Mouse (Mus musculus) MEL (cell line): Measurements from ENCODE around the gene Mov10l1. TPM values are rescaled to one million over a fixed set of nuclear protein-coding genes. Genes with fewer than 3 reads are reported as not detected.

Experiments used
- DNase-seq: peaks from one replicate; pipeline ENCODE4 v3.0.0; 2011; ENCODE audit warnings: low read depth, low spot score
- H3K27ac ChIP-seq: 2 replicates; pipeline ENCODE4 v1.5.1; 2012; ENCODE audit warnings: low read depth, mild to moderate bottlenecking, control low read depth, low read length, moderate library complexity; ENCODE audit not compliant: control insufficient read depth
- H3K27me3 ChIP-seq, 2 experiments: fragments of 150-350 bp in 1 of 2; sonication (generic) in 1 of 2; 2 replicates each; pipeline ENCODE4 v1.6.1; 2012; ENCODE audit warnings: low read length in 2 of 2, mild to moderate bottlenecking in 2 of 2, improper control_type of control experiment in 1 of 2, moderate library complexity in 1 of 2; ENCODE audit not compliant: insufficient read depth in 2 of 2, control insufficient read depth in 1 of 2
- H3K36me3 ChIP-seq, 2 experiments: 2 replicates each; pipeline ENCODE4 v1.6.1; 2012 to 2014; ENCODE audit warnings: low read length in 2 of 2, improper control_type of control experiment in 1 of 2, inconsistent platforms in 1 of 2, mild to moderate bottlenecking in 1 of 2; ENCODE audit not compliant: insufficient read depth in 2 of 2, control insufficient read depth in 1 of 2
- H3K4me1 ChIP-seq, 2 experiments: fragments of 150-350 bp in 1 of 2; sonication (generic) in 1 of 2; 2 replicates each; pipeline ENCODE4 v1.6.1; 2012; ENCODE audit warnings: low read length in 2 of 2, improper control_type of control experiment in 1 of 2, mild to moderate bottlenecking in 1 of 2; ENCODE audit not compliant: insufficient read depth in 2 of 2, control insufficient read depth in 1 of 2
- H3K4me3 ChIP-seq, 2 experiments: fragments of 150-350 bp in 1 of 2; sonication (generic) in 1 of 2; 2 replicates each; pipeline ENCODE4 v1.5.1; 2012; ENCODE audit warnings: low read depth in 2 of 2, low read length in 2 of 2, mild to moderate bottlenecking in 2 of 2, moderate library complexity in 2 of 2, control low read depth in 1 of 2, improper control_type of control experiment in 1 of 2; ENCODE audit not compliant: control insufficient read depth in 1 of 2, insufficient read depth in 1 of 2
- H3K79me2 ChIP-seq: 2 replicates; pipeline ENCODE4 v1.6.1; 2012; ENCODE audit warnings: mild to moderate bottlenecking, low read length, moderate library complexity; ENCODE audit not compliant: control insufficient read depth, poor library complexity, insufficient read depth
- H3K9ac ChIP-seq: 2 replicates; pipeline ENCODE4 v1.6.1; 2012; ENCODE audit warnings: low read depth, mild to moderate bottlenecking, control low read depth, low read length, moderate library complexity; ENCODE audit not compliant: control insufficient read depth, poor library complexity, severe bottlenecking
- H3K9me3 ChIP-seq: fragments of 150-350 bp; sonication (generic); replicated peaks from 2 replicates; pipeline ENCODE4 v1.6.1; 2012; ENCODE audit warnings: mild to moderate bottlenecking, low read length, improper control_type of control experiment, moderate library complexity; ENCODE audit not compliant: insufficient read depth
- CHD1 ChIP-seq: IDR thresholded peaks from 2 replicates; pipeline ENCODE4 v1.6.1; 2012; ENCODE audit warnings: low read depth, mild to moderate bottlenecking, inconsistent platforms, low read length, improper control_type of control experiment
- CTCF ChIP-seq, 3 experiments: IDR thresholded peaks in 2 of 3; conservative IDR thresholded peaks in 1 of 3; 2 replicates each; pipeline ENCODE4 v1.5.1; 2011 to 2012; ENCODE audit warnings: low read length in 3 of 3, low read depth in 2 of 3, mild to moderate bottlenecking in 2 of 3, improper control_type of control experiment in 1 of 3, inconsistent platforms in 1 of 3, mixed read lengths in 1 of 3, moderate library complexity in 1 of 3; ENCODE audit not compliant: control insufficient read depth in 1 of 3, insufficient read depth in 1 of 3, poor library complexity in 1 of 3, severe bottlenecking in 1 of 3
- E2F4 ChIP-seq: IDR thresholded peaks from 2 replicates; pipeline ENCODE4 v1.6.1; 2011; ENCODE audit warnings: low read depth, low read length, improper control_type of control experiment, borderline replicate concordance
- EP300 ChIP-seq, 2 experiments: IDR thresholded peaks; 2 replicates each; pipeline ENCODE4 v1.6.1; 2011; ENCODE audit warnings: improper control_type of control experiment in 2 of 2, low read length in 2 of 2, low read depth in 1 of 2, mild to moderate bottlenecking in 1 of 2
- ETS1 ChIP-seq: IDR thresholded peaks from 2 replicates; pipeline ENCODE4 v1.6.1; 2012; ENCODE audit warnings: low read depth, mild to moderate bottlenecking, inconsistent platforms, low read length, improper control_type of control experiment, moderate library complexity
- GATA1 ChIP-seq: IDR thresholded peaks from 2 replicates; pipeline ENCODE4 v1.6.1; 2011; ENCODE audit warnings: low read depth, low read length, improper control_type of control experiment
- KAT2A ChIP-seq: conservative IDR thresholded peaks from 2 replicates; pipeline ENCODE4 v1.6.1; 2012; ENCODE audit warnings: low read depth, low read length, improper control_type of control experiment, inconsistent platforms
- MAFK ChIP-seq: IDR thresholded peaks from 2 replicates; pipeline ENCODE4 v1.6.1; 2011; ENCODE audit warnings: low read depth, mild to moderate bottlenecking, low read length, improper control_type of control experiment, borderline replicate concordance
- MAX ChIP-seq: IDR thresholded peaks from 2 replicates; pipeline ENCODE4 v1.6.1; 2011; ENCODE audit warnings: low read length, improper control_type of control experiment
- MEF2A ChIP-seq: IDR thresholded peaks from 2 replicates; pipeline ENCODE4 v1.6.1; 2014; ENCODE audit warnings: low read depth, mild to moderate bottlenecking, inconsistent platforms, low read length, improper control_type of control experiment; ENCODE audit not compliant: poor library complexity, insufficient replicate concordance, severe bottlenecking; ENCODE audit errors: extremely low read depth
- MXI1 ChIP-seq: IDR thresholded peaks from 2 replicates; pipeline ENCODE4 v1.6.1; 2011; ENCODE audit warnings: mild to moderate bottlenecking, low read depth, low read length, improper control_type of control experiment
- MYC ChIP-seq: IDR thresholded peaks from 2 replicates; pipeline ENCODE4 v1.6.1; 2011; ENCODE audit warnings: low read depth, mild to moderate bottlenecking, low read length, improper control_type of control experiment, moderate library complexity
- POLR2AphosphoS2 ChIP-seq: IDR thresholded peaks from 2 replicates; pipeline ENCODE4 v1.6.1; 2011; ENCODE audit warnings: low read length, improper control_type of control experiment
- RCOR1 ChIP-seq: IDR thresholded peaks from 2 replicates; pipeline ENCODE4 v1.6.1; 2012; ENCODE audit warnings: low read depth, mild to moderate bottlenecking, inconsistent platforms, low read length, improper control_type of control experiment
- TBP ChIP-seq: IDR thresholded peaks from 2 replicates; pipeline ENCODE4 v1.8.0; 2011; ENCODE audit warnings: low read depth, low read length, improper control_type of control experiment
- USF2 ChIP-seq, 2 experiments: IDR thresholded peaks; 2 replicates each; pipeline ENCODE4 v1.6.1; 2011 to 2012; ENCODE audit warnings: improper control_type of control experiment in 2 of 2, low read length in 2 of 2, borderline replicate concordance in 1 of 2, inconsistent platforms in 1 of 2, low read depth in 1 of 2, mild to moderate bottlenecking in 1 of 2; ENCODE audit not compliant: insufficient read depth in 1 of 2
- ZMIZ1 ChIP-seq: IDR thresholded peaks from 2 replicates; pipeline ENCODE4 v1.6.1; 2012; ENCODE audit warnings: low read depth, mild to moderate bottlenecking, inconsistent platforms, low read length, improper control_type of control experiment, moderate library complexity
- polyA plus RNA-seq, 2 experiments: library from polyadenylated mRNA; stranded (reverse) in 1 of 2; unstranded in 1 of 2; fragments of >175 nt in 1 of 2; fragments of >200 nt in 1 of 2; gene quantifications; 2 replicates each; pipeline versions ENCODE4 v1.2.1 to v1.2.4; 2012; ENCODE audit warnings: low replicate concordance in 2 of 2, low read depth in 1 of 2; ENCODE audit not compliant: insufficient read length in 2 of 2, insufficient read depth in 1 of 2, missing spikeins in 1 of 2
- total RNA-seq: library from RNA; depleted of rRNA; stranded (reverse); fragments of 300-350 nt; gene quantifications from 2 replicates; pipeline ENCODE4 v1.2.3, GENCODE M21; 2012

The Mov10l1 gene
- total and polyA plus RNA-seq, 3 experiments = not detected

- no peak for DNase-seq
Observed at GRCm38 (mm10) chr15:89092181-89092580, 109.5 kb downstream of the Mov10l1 start.

DNA sequence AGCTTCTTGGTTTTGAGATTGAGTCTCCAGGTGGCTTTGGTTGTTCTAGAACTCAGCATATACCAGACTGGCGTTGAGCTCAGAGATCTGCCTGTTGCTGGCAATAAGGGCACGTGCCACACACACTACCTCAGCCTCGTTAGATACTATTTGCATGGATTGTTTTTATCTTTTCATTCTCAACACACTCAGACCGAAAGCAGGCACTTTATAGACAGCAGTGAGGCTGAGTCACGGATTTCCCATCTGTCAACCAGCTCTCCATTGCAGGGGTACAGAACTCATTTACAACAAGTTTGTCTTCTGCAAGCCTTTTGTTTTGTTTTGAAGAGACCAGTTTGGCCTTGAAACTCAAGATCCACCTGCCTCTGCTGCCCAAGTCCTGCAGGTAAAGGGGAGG, 114.7 kb downstream of the Mov10l1 start:
- Histone ChIP-seq H3K4me1 (no peaks in the 10 kb centered on the region), H3K4me3 (no peak overlapping the region), H3K9ac (no peak overlapping the region), H3K27ac (no peak overlapping the region), H3K36me3 (peaks cover 0 to 6% of the 10 kb centered on the region in 2 experiments; a peak in 2 of 4 replicates), H3K79me2 (no peaks in the 10 kb centered on the region), H3K27me3 (no peaks in the 10 kb centered on the region), H3K9me3 (no peaks in the 10 kb centered on the region)
- TF ChIP-seq EP300 (IDR thresholded peaks at IDR 0.05; ENCODE audit: low read depth in 1 of 2, low read length in 2 of 2) = no peak
- TF ChIP-seq GATA1 = no peak
- TF ChIP-seq CHD1 = no peak
- no peak for TF ChIP-seq CTCF (IDR thresholded peaks at IDR 0.05 in 2 of 3, conservative IDR thresholded peaks at IDR 0.05 in 1 of 3; ENCODE audit: control insufficient read depth in 1 of 3, insufficient read depth in 1 of 3, low read depth in 2 of 3, low read length in 3 of 3, poor library complexity in 1 of 3, severe bottlenecking in 1 of 3)
- no peak for TF ChIP-seq MEF2A
- no peak for TF ChIP-seq MAX
- no peak for TF ChIP-seq KAT2A
- TF ChIP-seq RCOR1 = no peak
- TF ChIP-seq MAFK = no peak
- TF ChIP-seq POLR2AphosphoS2 = no peak
- no peak for TF ChIP-seq MXI1
- TF ChIP-seq TBP = no peak
- TF ChIP-seq MYC = no peak
- no peak for TF ChIP-seq E2F4
- no peak for TF ChIP-seq ETS1
- TF ChIP-seq USF2 (IDR thresholded peaks at IDR 0.05; ENCODE audit: borderline replicate concordance in 1 of 2, insufficient read depth in 1 of 2, low read depth in 1 of 2, low read length in 2 of 2) = no peak
- no peak for TF ChIP-seq ZMIZ1
- no peak for DNase-seq

More at GRCm38 (mm10) chr15:89092181-89092580, 109.5 kb downstream of the Mov10l1 start:
- no peak overlapping the region for H3K27ac ChIP-seq
- no peak overlapping the region for H3K9ac ChIP-seq
- H3K36me3 ChIP-seq = peaks cover 0 to 6% of the 10 kb centered on the region in 2 experiments; a peak in 2 of 4 replicates
- peaks cover 2% of the 10 kb centered on the region in 2 experiments; a peak in 2 of 4 replicates for H3K4me1 ChIP-seq
- peak; percentile 17; the same call in 1 of the 2 replicates for TF ChIP-seq POLR2AphosphoS2
- no peak for TF ChIP-seq MAFK
- TF ChIP-seq, all 39 proteins: peak for 1
- H3K9me3 ChIP-seq = no peaks in the 10 kb centered on the region
- H3K79me2 ChIP-seq = peaks cover 3% of the 10 kb centered on the region; the same call in 1 of the 2 replicates
- no peak overlapping the region for H3K4me3 ChIP-seq
- no peaks in the 10 kb centered on the region for H3K27me3 ChIP-seq
